Mouse (Mus musculus) activated CD4-positive, CD25-positive, alpha-beta regulatory T cell (primary cell): Measurements from ENCODE around the gene Tfpt. TPM values are rescaled to one million over a fixed set of nuclear protein-coding genes. Genes with fewer than 3 reads are reported as not detected.

Experiments
- polyA plus RNA-seq, 2 experiments: library from polyadenylated mRNA; unstranded; fragments of 100-300 nt; shearing (Covaris generic); gene quantifications; one replicate each; pipeline ENCODE4 v1.2.1; 2017

The Tfpt gene
- 10 to 100 TPM; 52.0 to 55.0 TPM for polyA plus RNA-seq

DNA sequence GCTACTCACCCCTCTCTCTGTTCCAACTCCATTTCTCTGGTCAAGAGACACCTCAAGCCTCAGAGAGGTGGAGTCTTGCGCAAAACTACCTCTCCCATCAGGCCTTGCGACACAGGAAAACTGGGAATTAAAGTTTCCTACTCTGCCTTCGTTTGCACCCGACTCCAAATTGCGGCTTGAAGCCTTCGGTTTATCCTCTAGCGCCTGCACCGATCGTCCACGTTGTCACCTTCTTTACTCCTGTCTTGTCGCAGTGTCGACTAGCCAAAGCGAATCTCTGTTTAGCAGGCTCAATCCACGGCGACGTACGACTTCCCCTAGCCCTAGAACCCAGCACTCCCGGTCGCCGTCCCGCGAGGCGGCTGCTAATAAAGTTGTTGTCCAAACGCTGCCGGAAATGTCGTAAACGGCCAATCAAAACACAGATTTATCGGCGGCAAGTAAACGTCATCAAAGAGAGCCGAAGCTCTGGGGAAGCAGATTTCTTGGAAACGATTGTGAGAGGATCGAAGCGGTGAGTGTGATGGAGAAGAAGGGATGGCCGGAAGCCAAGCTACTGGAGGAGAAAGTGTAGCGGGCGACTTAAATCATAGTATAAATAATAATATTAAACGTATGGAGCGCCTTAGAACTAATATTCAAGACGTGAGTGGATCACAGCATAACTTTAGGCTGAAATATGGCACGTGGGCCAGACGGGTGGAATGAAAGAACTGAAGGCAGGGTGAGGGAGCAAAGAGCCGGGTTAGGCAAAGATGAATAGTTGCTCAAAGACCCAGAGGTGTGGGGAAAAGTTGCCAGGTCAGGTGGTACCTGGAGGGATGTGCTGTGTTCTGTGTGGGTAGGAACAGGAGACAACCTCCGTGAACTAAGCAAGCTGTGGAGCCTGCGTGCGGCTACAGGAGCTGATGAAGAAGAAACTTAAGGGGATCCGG, at the start of gene Tfpt, which contains the start of gene Prpf31:
Gene Tfpt, minus strand, starts transcription at position 387 of the 935 bp plus-strand sequence.
Gene Prpf31, plus strand, starts transcription at position 443 of the 935 bp plus-strand sequence.

DNA sequence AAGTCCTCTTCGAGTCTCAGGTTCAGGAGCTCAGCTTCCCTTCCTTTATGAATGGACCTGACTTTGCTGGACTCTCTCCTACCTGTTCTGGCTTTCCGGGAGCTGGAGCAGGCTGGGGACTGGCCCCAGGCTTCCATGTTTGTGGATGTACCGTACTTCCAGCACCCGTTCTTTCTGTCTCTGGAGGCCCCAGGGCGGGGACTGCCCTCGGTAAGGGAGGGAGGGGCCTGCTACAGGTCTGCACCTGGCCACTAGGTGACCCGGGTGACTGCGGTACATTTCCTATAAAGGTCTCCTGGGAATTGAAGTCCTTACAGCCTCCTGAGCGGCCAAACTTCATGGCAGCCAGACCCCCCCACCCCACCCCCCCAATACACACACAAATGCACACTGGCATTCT, 47.6 kb upstream of the Tfpt start, which contains the start of gene Tmc4:
Gene Tmc4, minus strand, starts transcription at position 212 of the 400 bp plus-strand sequence.

DNA sequence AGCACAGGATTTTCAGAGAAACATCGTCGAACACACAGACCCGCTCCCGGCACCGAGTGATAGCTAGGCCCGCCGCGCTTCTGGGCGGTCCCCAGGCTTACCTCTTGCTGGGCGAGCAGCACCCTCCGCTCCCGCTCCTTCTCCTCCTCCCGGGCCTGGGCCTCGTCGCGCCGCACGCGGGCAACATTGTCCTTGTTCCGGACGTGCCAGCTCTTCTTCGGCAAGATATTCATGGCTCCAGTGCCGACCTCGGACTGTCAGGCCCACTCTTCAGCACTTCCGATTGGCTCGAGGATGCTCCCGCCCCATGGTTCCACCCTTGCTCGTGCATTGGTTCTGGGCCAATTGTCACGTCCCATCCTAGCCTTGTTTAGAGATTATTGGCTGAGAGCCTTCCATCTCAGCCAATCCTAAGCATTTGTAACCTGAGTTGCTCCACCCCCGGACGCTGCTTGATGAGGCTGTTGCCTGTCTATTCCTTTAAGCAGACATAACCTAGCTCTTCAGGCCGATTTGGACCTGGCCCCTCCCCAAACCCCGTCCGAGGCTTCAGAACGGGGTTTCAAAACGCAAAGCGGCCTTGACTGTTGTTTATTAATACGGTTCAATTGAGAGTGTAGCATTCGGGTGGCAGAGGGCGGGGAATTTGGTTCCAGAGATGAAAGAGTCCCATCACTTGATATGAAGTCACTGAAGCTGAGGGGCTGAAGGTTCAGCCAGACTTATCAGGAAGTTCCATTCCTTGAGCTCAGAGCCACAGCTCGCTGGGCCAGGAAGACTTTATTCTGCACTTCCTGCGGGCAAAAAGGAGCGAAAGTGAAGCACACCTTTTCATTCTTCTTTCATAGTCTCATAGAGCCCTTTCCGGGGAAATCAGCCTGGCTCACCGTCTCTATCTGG, 35.7 kb upstream of the Tfpt start, which contains the start of gene Leng1:
Gene Leng1, minus strand, starts transcription at position 626 of the 900 bp plus-strand sequence.

DNA sequence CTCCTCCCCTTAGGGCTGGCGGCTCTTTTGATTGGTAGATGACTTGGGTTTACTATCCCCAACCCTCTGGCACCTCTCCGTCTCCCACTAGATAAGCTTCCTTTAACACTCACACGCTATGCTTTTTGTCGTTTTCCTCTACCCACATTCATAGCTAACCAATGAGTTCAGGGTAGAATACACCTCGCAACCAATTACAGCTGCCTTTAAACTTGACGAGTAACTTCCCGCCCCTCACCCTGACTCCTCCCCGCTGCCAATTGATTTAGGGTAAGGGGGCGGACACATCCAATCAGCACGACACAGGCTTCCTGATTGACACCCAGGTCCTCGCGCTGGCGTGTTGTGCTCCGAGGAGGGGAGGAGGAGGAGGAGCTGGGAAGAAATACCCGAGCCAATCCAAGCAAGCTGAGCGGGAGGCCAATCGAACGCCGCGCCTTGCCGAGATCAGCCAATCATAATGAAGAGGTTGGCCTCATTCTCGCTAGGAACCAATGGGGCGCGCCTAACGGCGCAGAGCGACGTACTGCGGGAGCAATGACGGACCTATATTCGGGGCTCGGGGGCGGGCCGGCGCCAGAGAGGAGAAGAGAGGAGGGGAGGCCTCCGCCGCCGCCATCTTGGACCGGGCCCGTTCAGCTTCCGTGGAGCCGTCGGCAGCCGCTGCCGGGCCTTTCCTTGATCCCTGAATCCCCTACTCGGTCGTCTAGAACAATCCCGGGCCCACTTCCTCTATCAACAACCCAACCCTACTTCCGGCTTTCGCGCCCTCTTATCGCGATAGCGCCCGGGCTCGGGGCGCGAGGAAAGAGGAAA, 15.2 kb upstream of the Tfpt start, which contains the start of gene Cnot3:
Gene Cnot3, plus strand, starts transcription at position 597 of the 816 bp plus-strand sequence.

DNA sequence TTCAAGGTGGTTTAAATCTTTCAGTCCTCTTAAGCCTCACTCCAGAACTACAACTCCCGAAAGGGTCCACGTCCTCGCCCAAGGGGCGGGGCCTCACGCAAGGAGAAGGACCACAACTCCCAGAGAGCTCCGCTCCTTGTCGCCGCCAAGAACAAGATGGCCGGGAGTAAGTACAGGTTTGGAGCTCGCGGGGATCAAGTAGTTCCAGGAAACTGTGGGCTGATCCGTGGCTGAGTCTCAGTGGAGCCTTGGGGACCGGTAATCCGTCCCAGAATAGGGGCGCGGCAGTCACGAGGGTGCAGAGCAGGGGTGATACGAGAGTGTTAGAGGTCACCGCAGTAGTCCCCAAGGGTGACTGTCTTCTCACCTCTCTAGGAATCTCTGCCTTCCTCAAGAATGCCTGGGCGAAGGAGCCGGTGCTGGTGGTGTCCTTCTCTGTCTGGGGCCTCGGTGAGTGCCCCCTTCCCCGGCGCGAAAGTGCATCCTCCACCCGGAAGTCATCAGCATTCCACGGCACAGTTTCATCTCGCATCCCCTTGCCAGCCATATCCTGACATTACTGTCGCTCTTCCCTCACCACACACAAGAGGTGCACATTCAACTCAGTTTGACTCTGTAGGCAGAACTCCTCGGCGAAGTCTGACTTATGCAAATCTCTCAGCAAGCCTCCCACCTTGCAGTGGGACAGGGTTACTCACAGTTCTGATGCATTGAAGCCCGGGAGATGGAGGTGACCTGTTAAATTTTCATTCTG, 12.3 kb downstream of the Tfpt start, which contains the start of gene Ndufa3:
Gene Ndufa3, plus strand, starts transcription at position 132 of the 754 bp plus-strand sequence.

DNA sequence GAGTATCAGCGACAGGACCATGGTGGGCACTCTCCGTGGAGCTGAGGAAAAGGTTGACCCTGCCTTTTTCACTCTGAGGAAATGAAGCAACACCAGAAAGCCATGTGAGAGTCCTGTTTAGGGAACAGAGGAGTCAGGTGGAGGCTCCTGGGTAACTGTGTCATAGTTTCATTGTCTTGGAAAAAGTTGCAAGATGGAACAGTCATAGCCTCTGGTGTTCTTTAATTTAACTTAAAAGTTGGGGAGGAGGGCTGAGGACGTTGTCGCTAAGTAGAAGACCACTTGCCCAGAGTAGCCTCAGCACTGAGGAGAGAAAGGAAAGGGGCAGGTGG, 13.7 kb downstream of the Tfpt start, which contains the start of gene Oscar:
Gene Oscar, minus strand, starts transcription at position 101 of the 332 bp plus-strand sequence.

Other genes starting within 250 kb of the Tfpt start
- gene Cacng8, start 239.2 kb downstream of the Tfpt start, polyA plus RNA-seq = not detected
- gene Cacng6, start 205.7 kb downstream of the Tfpt start, polyA plus RNA-seq = not detected
- 1 to 10 TPM in 1 of 2 experiments, not detected in 1; 1.7 TPM for gene Tarm1, start 127.3 kb downstream of the Tfpt start, polyA plus RNA-seq
- gene Oscar, start 13.8 kb downstream of the Tfpt start, polyA plus RNA-seq = under 1 TPM in 1 of 2 experiments, not detected in 1; 0.34 TPM
- gene Ndufa3, start 12.6 kb downstream of the Tfpt start, polyA plus RNA-seq = 100 to 1,000 TPM; 490 to 495 TPM
- 10 to 100 TPM; 79.1 to 99.3 TPM for gene Prpf31, start 56 bp upstream of the Tfpt start, polyA plus RNA-seq
- 10 to 100 TPM; 71.9 to 96.3 TPM for gene Cnot3, start 15.3 kb upstream of the Tfpt start, polyA plus RNA-seq
- gene Leng1, start 35.9 kb upstream of the Tfpt start, polyA plus RNA-seq = 10 to 100 TPM; 20.6 to 23.3 TPM
- gene Tmc4, start 47.6 kb upstream of the Tfpt start, polyA plus RNA-seq = 1 to 10 TPM; 5.2 to 6.7 TPM
- gene Tsen34, start 62.9 kb upstream of the Tfpt start, polyA plus RNA-seq = 10 to 100 TPM; 26.9 to 40.8 TPM
- gene Mboat7, start 63.6 kb upstream of the Tfpt start, polyA plus RNA-seq = 10 to 100 TPM; 70.7 to 71.5 TPM
- gene Rps9, start 74.1 kb upstream of the Tfpt start, polyA plus RNA-seq = 1,000 to 10,000 TPM; 1,535 to 2,624 TPM
- 1 to 10 TPM; 2.1 to 3.6 TPM for gene Pirb, start 90.5 kb upstream of the Tfpt start, polyA plus RNA-seq
- gene Gm15448, start 195.8 kb upstream of the Tfpt start, polyA plus RNA-seq = under 1 TPM in 1 of 2 experiments, not detected in 1; 0.76 TPM
- under 1 TPM; 0.63 to 1.00 TPM for gene Pira2, start 215.1 kb upstream of the Tfpt start, polyA plus RNA-seq